Mouse (Mus musculus): ENCODE results near the gene Osbpl11.
A peak's percentile ranks its signal among the peaks of the same experiment; 100 is the strongest.

Gene Osbpl11

DNA sequence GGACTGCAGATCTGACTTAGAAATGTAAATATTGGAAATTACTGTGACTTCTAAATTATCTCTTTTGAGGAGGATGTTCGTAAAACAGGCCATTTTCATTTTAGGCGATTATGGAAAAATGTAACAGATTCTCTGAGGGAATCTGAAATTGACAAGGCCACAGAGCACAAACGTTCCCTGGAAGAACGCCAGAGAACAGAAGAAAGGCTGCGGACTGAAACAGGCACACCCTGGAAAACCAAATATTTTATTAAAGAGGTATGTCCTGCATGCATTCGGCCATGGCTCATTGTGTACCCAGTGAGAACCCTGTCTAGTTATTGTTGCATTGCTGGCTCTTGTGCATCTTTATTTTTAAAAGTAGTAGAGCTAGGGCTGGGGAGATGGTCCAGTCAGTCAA, 51.3 kb downstream of the Osbpl11 start:
- DNase-seq (ENCODE audit: inconsistent age in 2 of 2, low spot score in 1 of 2): peak; percentile 56 to 70

DNA sequence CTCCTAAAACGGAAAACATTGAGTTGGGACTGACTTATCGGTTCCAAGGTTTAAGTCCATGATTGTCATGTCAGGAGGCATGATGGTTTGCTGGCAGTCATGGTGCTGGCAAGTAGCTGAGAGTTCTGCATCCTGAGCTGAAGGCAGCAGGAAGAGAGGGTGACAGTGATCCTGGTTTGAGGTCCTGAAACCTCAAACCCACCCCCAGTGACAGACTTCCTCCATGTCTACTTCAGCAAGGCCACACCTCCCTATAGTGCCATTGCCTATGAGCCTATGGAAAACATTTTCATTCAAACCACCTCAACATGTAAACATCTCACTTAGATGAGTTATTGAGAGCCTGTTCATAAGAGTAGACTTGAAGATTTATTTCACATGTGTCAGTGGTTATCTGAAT, 54.4 kb downstream of the Osbpl11 start:
- no peak for DNase-seq (ENCODE audit: inconsistent age in 2 of 2, low spot score in 1 of 2)

DNA sequence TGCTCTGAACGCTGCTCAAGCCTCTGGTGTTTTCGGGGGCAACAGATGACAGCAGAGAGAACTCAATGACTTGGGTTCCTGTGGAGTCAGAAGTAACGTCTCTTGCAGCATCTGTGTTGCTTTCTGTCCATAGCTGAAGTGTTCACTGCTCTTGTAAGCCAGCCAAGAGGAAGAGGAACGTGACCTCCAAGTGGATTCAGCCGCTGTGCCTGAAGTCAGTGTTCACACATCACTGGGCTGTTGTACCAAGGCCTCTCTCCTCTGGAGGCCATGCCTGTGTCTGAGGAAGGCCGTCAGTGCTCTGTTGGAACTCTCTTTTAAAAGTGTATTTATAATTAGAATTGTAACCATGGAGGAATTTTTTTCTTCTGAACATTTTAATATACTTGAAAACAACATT, 57.2 kb downstream of the Osbpl11 start:
- DNase-seq (ENCODE audit: inconsistent age in 2 of 2, low spot score in 1 of 2): peak; percentile 71 to 83

DNA sequence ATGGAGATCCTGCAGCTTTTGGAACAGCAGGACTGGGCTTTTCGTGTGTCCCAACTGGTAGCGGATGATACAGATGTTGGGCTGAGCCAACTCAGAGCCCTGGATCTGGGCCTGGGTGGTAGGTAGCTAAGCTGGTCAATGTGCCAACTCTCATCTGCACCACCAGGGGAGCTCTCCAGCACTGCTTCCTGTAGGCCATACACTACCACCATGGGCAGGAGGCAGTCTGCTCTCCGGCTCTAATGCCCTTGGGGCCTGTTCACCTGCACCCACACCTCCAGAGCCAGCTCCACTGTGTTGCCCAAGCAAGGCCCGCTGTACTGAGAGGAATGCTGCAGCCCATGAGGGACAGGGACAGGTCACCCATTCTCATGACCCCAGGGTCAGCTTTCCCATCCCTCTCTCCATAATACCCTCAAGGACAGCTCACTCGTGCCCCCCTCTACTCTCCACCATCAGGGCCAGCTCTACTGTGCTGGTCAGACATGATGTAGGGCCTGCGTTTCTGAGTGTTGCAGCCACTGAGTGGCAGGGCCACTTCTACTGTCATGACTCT, 59.3 kb downstream of the Osbpl11 start:
- DNase-seq (ENCODE audit: inconsistent age in 2 of 2, low spot score in 1 of 2): no peak

DNA sequence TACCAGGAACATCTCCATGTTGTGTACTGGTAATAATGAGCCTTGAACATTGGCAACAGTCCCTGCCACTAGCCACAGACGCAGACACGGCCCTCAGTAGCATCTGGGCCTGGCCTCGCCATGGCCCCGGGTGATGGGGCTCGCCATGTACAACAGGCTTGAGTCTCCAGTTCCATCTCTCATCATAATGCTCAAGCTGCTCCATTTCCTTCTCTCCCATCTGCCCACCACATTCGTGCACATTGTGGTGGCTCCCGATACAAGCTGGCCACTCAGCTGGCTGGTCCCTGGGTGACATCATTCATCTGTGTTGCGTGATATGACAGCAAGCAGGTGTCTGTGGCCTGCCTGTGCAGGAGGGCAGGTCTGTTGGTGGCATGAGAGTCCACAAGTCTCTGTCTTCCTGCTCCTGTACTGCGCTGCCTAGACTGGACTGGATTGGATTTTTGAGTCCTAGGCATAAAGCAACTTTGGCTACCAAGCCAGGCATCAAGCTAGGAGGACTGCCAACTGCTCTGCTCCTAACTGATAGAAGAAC, 60.1 kb downstream of the Osbpl11 start:
- no peak for DNase-seq (ENCODE audit: inconsistent age in 2 of 2, low spot score in 1 of 2)

DNA sequence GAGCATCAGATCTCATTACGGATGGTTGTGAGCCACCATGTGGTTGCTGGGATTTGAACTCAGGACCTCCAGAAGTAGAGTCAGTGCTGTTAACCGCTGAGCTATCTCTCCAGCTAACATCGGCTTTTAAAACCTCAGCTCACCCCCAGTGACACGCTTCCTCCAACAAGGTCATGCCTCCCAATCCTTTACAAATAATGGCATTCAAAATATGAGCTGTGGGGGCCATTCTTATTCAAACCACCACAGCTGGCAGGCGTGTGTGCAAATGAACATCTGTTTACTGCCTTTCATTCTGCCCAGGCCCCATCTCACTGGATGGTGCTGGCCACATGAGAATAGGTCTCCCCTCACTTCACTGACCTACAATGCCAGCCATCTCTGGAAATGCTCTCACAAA, 61.7 kb downstream of the Osbpl11 start:
- DNase-seq (ENCODE audit: inconsistent age in 2 of 2, low spot score in 1 of 2): no peak

DNA sequence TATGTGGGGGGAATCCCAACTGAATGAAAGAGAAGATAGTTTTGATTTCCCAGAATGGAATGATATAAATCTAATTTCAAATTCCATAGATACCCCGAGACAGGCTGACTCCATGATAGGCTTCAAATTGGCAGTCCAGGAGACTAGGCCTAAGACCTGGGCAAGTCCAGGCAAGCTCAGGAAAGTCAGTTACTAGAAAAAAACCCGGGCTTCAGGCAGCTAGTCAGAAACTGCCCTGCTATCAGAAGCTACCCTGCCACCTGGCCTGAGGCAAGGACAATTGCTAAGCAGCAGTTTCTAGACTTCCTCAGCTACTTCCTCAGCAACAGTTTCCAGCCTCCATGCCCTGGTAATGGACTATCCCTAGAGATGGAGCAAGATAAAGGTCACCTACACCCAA, 62.1 kb downstream of the Osbpl11 start:
- DNase-seq (ENCODE audit: inconsistent age in 2 of 2, low spot score in 1 of 2): no peak

DNA sequence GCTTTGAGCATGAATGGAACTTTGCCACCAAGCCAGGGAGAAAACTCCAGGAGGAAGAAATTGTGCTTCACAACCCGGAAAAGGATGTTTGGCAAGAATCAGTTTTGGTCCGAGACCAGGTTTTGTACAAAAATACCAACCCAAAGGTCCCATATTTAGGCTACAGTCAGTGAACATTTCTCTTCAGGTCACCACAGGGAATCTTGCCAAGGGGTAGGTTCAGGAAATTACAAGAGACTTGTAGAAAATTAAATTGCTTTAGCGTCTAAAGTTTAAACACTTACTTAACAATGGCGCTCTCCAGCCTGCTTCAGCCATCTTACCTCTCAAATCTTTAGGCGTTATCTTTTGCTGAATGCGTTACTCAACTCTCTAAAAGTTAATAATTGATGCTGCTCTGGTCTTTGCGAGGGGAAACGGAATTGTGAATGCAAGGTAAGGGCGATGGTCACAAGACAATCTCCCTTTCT, 65.8 kb downstream of the Osbpl11 start:
- no peak for DNase-seq (ENCODE audit: inconsistent age in 2 of 2, low spot score in 1 of 2)

DNA sequence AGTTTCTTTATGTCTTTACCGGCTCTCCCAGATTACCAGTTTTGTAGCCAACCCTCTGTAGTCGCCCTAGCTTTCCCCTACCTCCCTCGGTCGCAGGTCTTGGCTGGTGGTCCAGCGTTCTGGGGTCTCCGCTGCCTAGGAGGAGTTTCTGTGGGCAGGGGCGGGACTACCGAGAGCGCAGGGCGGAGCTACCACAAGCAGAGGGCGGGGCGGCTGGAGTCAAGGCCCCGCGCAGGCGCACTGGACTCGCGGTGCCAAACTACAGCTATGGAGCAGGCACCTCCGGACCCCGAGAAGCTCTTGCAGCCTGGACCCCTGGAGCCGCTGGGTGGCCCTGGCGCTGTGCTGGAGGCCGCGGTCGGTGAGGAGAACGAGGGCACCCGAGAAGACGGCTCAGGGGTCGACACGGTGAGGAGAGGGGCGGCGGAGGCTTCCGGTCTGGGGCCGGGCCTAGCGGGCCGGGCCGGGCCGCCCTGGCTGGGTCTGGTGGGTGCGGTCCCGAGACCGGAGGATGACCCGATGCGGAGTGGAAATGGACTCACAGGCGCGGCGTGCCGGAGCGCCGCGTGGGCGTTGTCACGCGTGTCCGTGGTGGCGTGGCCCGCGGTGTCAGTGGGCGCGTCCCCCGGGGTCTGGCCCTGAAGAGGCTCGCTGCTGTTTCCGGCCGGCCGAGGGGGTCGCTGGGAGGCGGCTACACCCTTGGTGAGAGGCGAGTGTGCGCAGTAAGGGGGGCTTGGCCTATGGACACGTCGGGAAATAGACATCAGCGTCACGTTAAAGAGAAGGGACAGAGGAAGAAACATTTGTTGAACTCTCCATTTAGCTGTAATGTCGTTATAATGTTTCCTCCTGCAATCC, 66.6 kb downstream of the Osbpl11 start, which contains the start of gene Snx4:
Snx4 (plus strand) TSS at position 249 of the 858 bp plus-strand sequence.
- DNase-seq (ENCODE audit: inconsistent age in 2 of 2, low spot score in 1 of 2): peak; percentile 94 to 99

DNA sequence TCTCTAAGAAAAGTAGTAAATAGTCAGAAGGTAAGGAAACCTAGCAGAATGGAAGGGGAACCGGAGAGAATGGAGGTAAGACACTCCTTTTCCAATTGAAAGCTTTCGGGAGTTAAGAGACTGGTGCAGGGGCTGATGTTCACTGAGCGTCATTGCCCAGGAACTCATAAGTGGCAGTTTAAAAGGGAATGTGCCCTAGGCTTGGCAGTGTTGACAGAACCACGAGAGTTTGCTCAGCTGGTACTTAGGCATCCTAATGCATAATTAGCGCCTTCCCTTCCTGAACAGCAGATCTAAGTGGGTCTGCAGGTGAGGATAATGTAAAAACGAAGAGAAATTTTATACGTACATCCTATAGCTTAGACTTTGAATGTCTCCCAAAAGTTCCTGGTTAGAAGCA, 70.7 kb downstream of the Osbpl11 start:
- no peak for DNase-seq (ENCODE audit: inconsistent age in 2 of 2, low spot score in 1 of 2)

DNA sequence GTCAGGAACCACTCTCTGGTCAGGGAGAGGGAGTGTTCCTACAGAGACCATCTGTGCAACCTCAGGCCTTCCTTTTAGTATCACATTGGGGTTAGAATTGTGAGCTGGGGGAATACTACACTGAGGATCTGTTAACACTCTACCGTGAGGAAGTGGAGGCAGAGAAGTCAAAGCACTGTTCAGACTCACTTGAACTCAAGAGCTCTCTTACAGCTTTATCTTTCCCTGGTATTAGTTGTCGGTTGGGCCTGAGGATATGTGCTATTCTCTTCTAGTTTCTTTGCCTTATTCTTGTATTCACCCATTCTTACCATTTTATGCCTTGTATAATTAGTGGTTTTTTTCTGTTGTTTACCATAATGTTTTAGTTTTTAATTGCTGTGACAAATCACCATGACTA, 73.7 kb downstream of the Osbpl11 start:
- no peak for DNase-seq (ENCODE audit: inconsistent age in 2 of 2, low spot score in 1 of 2)

DNA sequence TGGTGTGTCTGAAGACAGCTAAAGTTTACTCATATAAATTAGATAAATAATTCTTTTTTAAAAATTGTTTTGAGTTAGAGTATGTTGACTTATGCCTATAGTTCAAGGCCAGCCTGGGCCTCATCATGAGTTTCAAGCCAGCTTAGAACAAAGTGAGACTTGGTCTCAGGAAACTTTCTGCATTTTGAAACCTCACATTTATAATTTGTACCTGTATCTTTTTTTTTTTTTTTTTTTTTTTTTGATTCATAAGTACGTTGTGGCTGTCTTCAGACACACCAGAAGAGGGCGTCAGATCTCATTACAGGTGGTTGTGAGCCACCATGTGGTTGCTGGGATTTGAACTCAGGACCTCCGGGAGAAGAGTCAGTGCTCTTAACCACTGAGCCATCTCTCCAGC, 75.0 kb downstream of the Osbpl11 start:
- no peak for DNase-seq (ENCODE audit: inconsistent age in 2 of 2, low spot score in 1 of 2)

DNA sequence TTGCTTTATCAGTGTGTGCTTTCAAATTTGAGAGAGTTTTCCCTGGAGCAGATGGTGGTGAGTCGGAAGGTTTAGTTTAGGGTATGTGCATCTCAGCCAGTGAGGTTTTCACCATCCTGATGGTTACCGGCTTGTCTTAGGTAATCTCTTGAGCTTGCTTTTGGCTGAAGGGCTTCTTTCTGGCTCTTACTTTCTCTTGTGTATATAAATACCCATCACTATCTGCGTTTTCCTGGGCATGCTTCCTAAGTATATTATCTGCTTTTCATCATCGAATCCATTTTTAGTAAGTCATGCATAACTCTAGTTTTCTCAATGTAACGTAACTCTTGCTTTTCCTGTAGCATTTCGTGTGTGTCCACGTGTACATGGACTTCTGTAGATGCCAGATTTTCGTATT, 76.0 kb downstream of the Osbpl11 start:
- no peak for DNase-seq (ENCODE audit: inconsistent age in 2 of 2, low spot score in 1 of 2)

DNA sequence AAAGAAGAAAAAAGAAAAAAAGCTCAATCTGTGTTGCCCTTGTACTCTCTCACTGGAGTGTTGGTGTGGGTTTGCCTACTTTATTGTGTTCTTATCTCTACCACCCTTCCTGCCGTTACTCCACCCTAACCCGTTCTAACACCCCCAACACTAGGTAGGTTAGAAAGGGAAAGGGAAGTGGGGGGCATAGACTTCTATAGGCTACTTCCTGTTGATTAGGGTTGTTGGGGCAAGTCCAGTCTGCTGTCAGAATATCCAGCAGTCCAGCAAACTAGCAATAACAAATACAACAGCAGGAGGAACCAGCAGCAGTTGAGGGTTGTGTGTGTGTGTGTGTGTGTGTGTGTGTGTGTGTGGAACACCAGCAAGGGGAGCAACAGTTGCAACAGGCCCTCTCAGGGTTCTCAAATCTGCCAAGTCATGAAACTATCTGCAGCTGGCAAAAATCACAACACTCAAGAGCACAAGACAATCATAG, 76.8 kb downstream of the Osbpl11 start:
- DNase-seq (ENCODE audit: inconsistent age in 2 of 2, low spot score in 1 of 2): no peak

DNA sequence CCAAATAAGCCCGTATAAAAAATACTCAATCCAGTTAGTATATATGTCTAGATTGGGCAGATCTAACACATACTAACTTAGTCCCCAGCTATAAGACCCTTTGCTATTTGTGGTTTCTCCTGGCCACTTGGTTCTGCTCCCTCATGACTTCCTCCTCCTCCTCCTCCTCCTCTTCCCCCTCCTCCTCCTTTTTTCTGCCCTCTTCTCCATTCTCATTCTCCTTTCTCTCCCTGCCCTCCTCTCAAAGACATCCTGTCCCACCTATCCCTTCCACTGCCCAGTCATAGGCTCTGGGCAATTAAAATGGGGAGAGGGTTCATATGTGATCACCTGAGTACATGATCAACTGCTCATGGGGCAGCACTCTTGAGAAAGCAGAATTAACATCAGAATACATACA, 77.2 kb downstream of the Osbpl11 start:
- no peak for DNase-seq (ENCODE audit: inconsistent age in 2 of 2, low spot score in 1 of 2)

DNA sequence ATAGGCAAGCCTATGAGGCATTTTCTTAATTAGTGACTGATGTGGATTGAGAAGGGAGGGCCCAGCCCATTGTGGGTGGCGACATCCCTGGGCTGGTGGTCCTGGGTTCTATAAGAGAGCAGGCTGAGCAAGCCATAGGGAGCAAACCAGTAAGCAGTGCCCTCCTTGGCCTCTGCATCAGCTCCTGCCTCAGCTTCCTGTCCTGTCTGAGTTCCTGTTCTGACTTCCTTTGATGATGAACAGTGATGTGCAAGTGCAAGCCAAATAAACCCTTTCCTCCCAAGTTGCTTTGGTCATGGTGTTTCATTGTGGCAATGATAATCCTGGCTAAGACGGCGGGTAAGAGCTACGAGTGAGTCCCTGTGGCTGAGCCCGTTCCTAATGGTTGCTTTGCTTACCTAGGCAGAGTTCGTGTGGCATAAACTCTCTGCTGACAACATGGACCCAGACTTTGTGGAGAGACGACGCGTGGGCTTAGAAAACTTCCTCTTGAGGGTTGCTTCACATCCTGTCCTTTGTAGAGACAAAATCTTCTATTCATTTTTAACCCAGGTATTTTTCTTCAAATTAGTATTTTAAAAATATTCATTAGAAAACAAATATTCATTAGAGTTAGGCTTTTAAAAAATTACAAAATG, 82.9 kb downstream of the Osbpl11 start:
- no peak for DNase-seq (ENCODE audit: inconsistent age in 2 of 2, low spot score in 1 of 2)

DNA sequence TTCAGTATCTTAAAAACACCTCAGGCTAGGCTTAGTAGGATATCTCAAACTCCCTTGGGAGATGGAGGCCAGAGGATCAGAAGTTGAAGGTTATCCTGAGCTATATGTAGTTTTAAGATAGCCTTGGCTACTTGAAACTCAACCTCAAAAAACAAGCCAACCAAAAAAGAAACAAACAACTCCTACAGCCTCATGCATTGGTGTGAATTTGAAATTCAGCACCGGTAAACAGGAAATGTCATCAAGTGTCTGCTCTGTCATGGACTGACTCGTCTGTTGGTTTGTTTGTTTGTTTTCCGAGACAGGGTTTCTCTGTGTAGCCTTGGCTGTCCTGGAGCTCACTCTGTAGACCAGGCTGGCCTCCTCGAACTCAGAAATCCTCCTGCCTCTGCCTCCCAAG, 87.0 kb downstream of the Osbpl11 start:
- no peak for DNase-seq (ENCODE audit: inconsistent age in 2 of 2, low spot score in 1 of 2)

DNA sequence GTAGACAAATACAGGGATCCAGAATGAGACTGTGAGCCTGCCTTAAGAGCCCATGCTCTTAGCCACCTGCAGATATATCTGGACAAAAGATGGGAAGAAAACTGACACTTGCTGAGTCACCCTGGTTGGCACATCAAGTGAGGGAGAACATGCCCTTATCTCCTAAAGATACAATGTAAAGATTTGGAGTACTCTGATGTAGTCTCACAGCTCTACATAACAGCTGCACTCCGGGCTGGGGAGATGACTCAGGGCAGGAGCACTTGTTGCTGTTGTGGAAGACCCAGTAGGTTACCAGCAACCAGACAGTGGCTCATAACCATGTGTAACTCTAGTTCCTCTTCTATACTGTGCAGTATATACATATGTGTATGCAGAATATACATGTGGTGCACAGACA, 98.2 kb downstream of the Osbpl11 start:
- no peak for DNase-seq (ENCODE audit: inconsistent age in 2 of 2, low spot score in 1 of 2)

DNA sequence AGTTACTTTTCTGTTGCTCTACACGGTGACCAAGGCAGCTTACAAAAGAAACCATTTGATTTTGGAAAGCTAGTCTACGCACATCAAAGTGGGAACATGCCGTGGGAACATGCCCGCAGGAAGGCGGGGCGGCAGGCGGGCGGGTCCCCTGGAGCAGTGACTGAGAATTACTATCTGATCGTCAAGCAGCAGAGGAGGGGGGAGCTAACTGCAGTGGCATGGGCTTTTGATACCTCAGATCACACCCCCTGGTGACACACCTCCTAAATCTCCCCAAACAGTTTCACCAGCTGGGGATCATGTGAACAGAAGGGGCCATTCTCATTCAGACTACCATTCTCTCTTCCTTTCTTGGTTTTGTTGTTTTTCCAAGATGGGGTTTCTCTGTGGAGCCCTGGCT, 103.7 kb downstream of the Osbpl11 start:
- no peak for DNase-seq (ENCODE audit: inconsistent age in 2 of 2, low spot score in 1 of 2)

DNA sequence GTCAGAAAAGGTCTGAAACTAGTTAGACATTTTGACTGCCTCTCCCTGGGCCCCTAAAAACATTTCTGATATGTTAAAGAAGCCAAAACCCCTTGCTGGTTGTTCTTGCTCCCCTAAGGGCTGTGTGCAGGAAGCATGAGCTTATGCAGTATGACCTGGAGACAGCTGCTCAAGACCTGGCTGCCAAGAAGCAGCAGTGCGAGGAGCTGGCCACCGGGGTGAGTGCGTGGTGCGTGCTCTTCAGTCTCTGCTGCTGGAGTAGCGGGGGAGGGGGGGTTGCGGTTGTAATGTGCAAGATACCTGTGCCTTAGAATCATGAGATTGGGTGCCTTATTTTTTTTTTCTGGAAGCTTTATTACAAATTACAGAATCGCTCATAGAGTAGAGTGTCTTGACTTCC, 105.1 kb downstream of the Osbpl11 start:
- DNase-seq (ENCODE audit: inconsistent age in 2 of 2, low spot score in 1 of 2): no peak

DNA sequence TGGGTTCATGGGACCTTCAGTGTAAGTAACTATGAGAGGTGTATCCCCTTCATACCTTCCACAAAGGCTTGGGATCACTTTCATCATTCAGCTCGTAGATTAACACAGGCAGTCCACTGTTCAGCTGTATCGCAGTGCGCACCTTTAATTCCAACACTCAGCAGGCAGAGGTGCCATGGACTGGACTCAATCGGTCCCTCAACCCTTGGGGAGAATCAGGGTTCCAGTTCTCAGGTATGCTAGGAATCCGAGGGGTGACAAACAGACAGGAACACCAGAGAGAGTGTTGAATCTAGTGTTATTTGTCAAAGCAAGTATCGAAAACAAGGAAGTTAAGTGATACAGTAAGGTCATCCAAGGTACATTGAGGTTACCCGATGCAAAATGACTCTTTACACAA, 107.4 kb downstream of the Osbpl11 start:
- DNase-seq (ENCODE audit: inconsistent age in 2 of 2, low spot score in 1 of 2): no peak

Measured in adrenal gland, adult (tissue).